Mouse (Mus musculus) E14TG2a.4 (cell line): ENCODE data around the gene Lime1.

Experiments
- H3K27me3 ChIP-seq: 2 replicates; pipeline ENCODE4 v1.6.1; 2014; ENCODE audit warnings: low read length, control low read depth; ENCODE audit not compliant: insufficient read depth
- H3K36me3 ChIP-seq: 2 replicates; pipeline ENCODE4 v1.6.1; 2014; ENCODE audit warnings: low read length, control low read depth; ENCODE audit not compliant: insufficient read depth
- H3K4me1 ChIP-seq: replicated peaks from 2 replicates; pipeline ENCODE4 v1.6.1; 2014; ENCODE audit warnings: low read depth, low read length, control low read depth
- H3K4me3 ChIP-seq: replicated peaks from 2 replicates; pipeline ENCODE4 v1.5.1; 2014; ENCODE audit warnings: mild to moderate bottlenecking, low read length
- H3K9me3 ChIP-seq: 2 replicates; pipeline ENCODE4 v1.6.1; 2014; ENCODE audit warnings: low read length, control low read depth
- CTCF ChIP-seq: conservative IDR thresholded peaks from 2 replicates; pipeline ENCODE4 v1.5.1; 2014; ENCODE audit warnings: low read length
- NANOG ChIP-seq: IDR thresholded peaks from 2 replicates; pipeline ENCODE4 v1.6.1; 2014; ENCODE audit warnings: borderline replicate concordance, low read length, mixed read lengths
- POU5F1 ChIP-seq: IDR thresholded peaks from 2 replicates; pipeline ENCODE4 v1.6.1; 2014; ENCODE audit warnings: low read length, borderline replicate concordance

Gene Lime1

DNA sequence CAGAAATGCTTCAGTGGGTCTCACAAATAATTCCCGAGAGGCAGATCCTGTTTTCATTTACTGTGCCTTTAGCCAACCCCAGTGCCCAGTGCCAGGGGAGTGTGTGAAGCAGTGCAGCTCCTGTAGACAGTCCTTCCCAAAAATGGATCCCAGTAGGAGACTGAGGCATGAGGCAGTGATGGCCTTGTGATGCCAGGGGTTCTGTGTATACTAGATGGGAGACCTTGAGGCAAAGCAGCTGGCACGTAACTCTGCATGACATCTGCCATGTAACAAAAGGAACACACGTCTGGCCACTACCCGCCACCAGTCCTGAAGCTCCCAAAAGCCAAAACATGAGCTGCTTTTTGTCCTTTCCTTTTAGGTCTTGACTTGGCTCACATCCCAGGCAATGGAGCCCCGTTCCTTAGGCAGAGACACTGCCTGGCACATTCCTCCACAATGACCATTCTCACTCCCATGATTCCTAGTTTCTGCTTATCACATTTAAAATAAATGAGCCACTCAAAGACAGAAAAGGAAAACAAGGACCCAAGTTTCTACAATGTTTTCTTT lies 17.4 kb downstream of the Lime1 start:
- no peak overlapping the region for H3K4me3 ChIP-seq
- TF ChIP-seq NANOG: no peak
- no peak for TF ChIP-seq CTCF
- no peaks in the 10 kb centered on the region for H3K9me3 ChIP-seq
- no peaks in the 10 kb centered on the region for H3K27me3 ChIP-seq
- no peaks in the 10 kb centered on the region for H3K36me3 ChIP-seq
- H3K4me1 ChIP-seq: peaks cover 7% of the 10 kb centered on the region; the same call in 1 of the 2 replicates

- Histone ChIP-seq H3K27me3 (no peaks in the 10 kb centered on the region), H3K4me1 (peaks cover 7% of the 10 kb centered on the region; the same call in 1 of the 2 replicates), H3K9me3 (no peaks in the 10 kb centered on the region), H3K36me3 (no peaks in the 10 kb centered on the region), H3K4me3 (no peak overlapping the region)
- TF ChIP-seq CTCF: no peak
- no peak for TF ChIP-seq POU5F1
- no peak for TF ChIP-seq NANOG
Observed at GRCm38 (mm10) chr2:181401497-181401896, 21.6 kb downstream of the Lime1 start.

GRCm38 (mm10) chr2:181403722-181404121 lies 23.8 kb downstream of the Lime1 start:
- H3K27me3 ChIP-seq: no peaks in the 10 kb centered on the region

GRCm38 (mm10) chr2:181409643-181410042 lies 29.8 kb downstream of the Lime1 start:
- H3K36me3 ChIP-seq: peaks cover 6% of the 10 kb centered on the region; the same call in 1 of the 2 replicates

More at GRCm38 (mm10) chr2:181403722-181404121, 23.8 kb downstream of the Lime1 start:
- no peak overlapping the region for H3K4me3 ChIP-seq
- peaks cover 11% of the 10 kb centered on the region; the same call in 1 of the 2 replicates for H3K4me1 ChIP-seq
- no peaks in the 10 kb centered on the region for H3K9me3 ChIP-seq
- no peaks in the 10 kb centered on the region for H3K36me3 ChIP-seq
- TF ChIP-seq CTCF: no peak
- TF ChIP-seq NANOG: no peak
- no peak for TF ChIP-seq POU5F1

GRCm38 (mm10) chr2:181410760-181411473 lies 31.0 kb downstream of the Lime1 start:
- H3K9me3 ChIP-seq: no peaks in the 10 kb centered on the region
- no peaks in the 10 kb centered on the region for H3K27me3 ChIP-seq
- peaks cover 28% of the 10 kb centered on the region for H3K4me1 ChIP-seq
- no peak for TF ChIP-seq POU5F1
- TF ChIP-seq CTCF: peak; percentile 36
- no peak overlapping the region for H3K4me3 ChIP-seq
- H3K36me3 ChIP-seq: peaks cover 6% of the 10 kb centered on the region; the same call in 1 of the 2 replicates

More at GRCm38 (mm10) chr2:181409643-181410042, 29.8 kb downstream of the Lime1 start:
- H3K9me3 ChIP-seq: no peaks in the 10 kb centered on the region
- H3K27me3 ChIP-seq: no peaks in the 10 kb centered on the region
- H3K4me1 ChIP-seq: peaks cover 28% of the 10 kb centered on the region
- TF ChIP-seq CTCF (no peak), NANOG (no peak), POU5F1 (no peak)
- no peak overlapping the region for H3K4me3 ChIP-seq

DNA sequence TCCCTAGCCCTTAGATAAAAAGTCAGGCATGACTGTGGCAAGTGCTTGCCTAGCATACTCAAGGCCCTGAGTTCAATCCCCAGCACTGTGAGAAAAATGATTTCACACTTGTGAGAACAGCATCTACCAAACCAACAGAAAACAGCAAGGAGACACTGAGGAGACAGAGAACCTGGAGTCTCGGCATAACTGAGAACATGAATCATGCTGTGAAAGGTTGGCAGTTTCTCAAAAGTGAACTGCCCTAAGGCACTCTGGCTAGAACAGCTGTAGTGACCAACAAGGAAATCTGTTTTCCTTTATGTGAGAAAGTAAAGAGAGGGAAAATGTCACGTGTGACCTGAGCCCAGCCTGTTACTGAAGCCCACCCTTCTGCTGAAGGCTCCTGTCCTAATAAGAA lies 33.3 kb downstream of the Lime1 start:
- Histone ChIP-seq H3K4me3 (no peak overlapping the region), H3K4me1 (peaks cover 28% of the 10 kb centered on the region), H3K27me3 (no peaks in the 10 kb centered on the region), H3K9me3 (no peaks in the 10 kb centered on the region), H3K36me3 (peaks cover 6% of the 10 kb centered on the region; the same call in 1 of the 2 replicates)
- TF ChIP-seq POU5F1 (no peak), CTCF (no peak), NANOG (no peak)

DNA sequence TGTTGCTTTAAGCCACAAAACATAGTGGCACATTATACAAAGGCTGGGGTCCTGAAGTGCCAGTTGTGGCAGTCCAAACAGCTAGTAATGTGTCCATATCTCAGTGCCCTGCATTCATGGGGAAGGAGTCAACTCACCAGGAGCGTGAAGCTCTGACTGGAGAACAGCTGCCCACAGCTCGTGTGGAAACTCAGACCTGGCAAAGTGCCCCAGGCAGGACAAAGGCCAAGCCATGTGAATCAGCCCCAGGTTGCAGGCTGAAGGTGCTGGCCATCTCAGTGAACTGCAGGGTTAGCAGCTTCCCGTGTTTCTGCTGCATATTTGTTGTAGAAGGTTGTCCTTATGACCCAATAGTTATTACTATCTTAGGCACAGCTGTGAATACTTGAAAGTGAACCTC lies 36.1 kb downstream of the Lime1 start:
- H3K36me3 ChIP-seq: peaks cover 6% of the 10 kb centered on the region; the same call in 1 of the 2 replicates
- peaks cover 16% of the 10 kb centered on the region for H3K4me1 ChIP-seq
- no peaks in the 10 kb centered on the region for H3K27me3 ChIP-seq
- H3K9me3 ChIP-seq: no peaks in the 10 kb centered on the region
- H3K4me3 ChIP-seq: no peak overlapping the region
- TF ChIP-seq NANOG (no peak), POU5F1 (no peak), CTCF (no peak)

GRCm38 (mm10) chr2:181419359-181419758 lies 39.5 kb downstream of the Lime1 start:
- TF ChIP-seq NANOG: no peak
- no peak for TF ChIP-seq POU5F1
- TF ChIP-seq CTCF: no peak
- Histone ChIP-seq H3K4me1 (peaks cover 7% of the 10 kb centered on the region; the same call in 1 of the 2 replicates), H3K27me3 (no peaks in the 10 kb centered on the region), H3K9me3 (no peaks in the 10 kb centered on the region), H3K4me3 (no peak overlapping the region), H3K36me3 (peaks cover 17% of the 10 kb centered on the region)

DNA sequence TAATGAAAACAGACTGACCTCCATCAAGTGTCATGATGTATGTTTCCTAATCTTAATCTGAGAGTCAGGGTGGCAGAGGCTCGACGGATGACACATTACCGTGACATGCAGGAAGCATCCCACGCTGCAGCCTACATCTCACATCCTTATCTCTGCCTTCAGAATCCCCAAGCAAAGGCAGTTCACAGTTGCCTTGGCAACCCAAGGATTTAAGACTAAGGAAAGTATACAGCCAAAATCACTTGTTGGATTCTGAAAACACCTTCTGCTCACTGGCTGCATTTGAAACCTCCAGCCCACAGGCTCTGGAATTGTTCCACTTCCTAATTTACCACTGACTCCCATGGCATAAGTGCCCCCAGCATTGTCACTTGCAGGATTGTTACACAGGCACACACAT lies 40.5 kb downstream of the Lime1 start:
- peaks cover 7% of the 10 kb centered on the region; the same call in 1 of the 2 replicates for H3K4me1 ChIP-seq
- H3K4me3 ChIP-seq: no peak overlapping the region
- TF ChIP-seq POU5F1 (no peak), NANOG (no peak), CTCF (no peak)
- H3K36me3 ChIP-seq: peaks cover 17% of the 10 kb centered on the region
- H3K9me3 ChIP-seq: no peaks in the 10 kb centered on the region
- no peaks in the 10 kb centered on the region for H3K27me3 ChIP-seq
